Mouse (Mus musculus) spleen, postnatal 36 days (tissue): ENCODE results near the gene Zwint.

ENCODE experiments used
- DNase-seq, 2 experiments: peaks; one replicate each; pipeline ENCODE4 v3.0.0; 2022; ENCODE audit warnings: low spot score in 2 of 2, mixed read lengths in 1 of 2

Gene Zwint

DNA sequence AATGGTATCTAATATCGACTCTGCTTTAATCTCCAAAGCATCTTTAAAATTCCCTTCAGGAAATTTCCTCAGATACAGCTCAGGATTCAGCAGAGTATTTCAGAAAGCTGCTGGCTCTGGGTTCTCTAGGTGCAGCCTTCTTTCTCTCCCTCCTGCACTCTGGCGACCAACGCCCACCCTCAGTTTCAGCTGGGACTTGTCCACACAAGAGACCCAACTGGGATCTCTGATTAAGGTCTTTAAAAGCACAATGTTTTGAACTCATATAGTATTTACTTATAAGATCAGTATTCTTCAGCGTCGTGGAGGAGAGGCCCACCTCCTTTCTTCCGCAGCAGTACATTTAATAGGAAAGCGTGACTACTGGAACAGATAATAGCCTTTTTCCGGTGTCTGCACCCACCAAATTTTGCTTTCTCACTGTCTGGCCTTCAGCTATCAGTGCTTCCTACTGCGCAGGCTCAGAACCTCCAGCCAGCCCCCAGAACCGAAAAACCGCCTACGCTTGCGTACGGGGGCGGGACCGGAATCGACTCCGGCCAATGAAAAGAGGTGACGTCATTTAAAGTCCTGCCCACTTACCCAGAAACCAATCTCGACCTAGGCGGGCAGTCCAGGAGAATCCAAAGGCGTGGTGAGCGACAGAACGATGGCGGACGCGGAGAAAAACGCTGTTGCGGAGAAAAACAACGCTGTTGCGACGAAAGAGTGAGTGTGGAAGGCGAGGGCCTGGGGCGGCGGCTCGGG, at the start of gene Zwint:
Gene Zwint, plus strand, starts transcription at position 576 of the 747 bp plus-strand sequence.
- DNase-seq = peak; percentile 92 to 94

GRCm38 (mm10) chr10:72613125-72613915, 41.3 kb upstream of the Zwint start:
- no peak for DNase-seq

- DNase-seq = no peak
These were observed 38.5 kb upstream of the Zwint start for GRCm38 (mm10) chr10:72616153-72616552.

DNA sequence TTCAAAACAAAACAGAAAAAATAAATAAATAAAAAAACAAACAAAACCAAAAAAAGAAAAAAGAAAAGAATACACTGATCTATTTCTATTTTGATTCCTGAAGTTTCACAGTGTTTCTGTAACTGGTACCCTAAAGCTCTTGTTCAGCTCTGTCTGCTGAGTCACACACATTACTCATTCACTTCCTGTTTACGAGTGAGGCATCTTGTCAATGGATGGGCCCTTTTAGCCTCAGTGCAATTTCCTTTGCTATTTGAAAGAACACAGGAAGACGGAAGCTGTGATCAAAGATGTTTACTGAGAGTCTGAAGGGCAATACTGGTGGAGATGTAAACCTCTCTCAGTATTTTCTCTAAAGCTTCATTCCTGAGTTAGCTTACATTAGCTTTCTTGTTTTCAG, 34.1 kb upstream of the Zwint start:
- no peak for DNase-seq

DNA sequence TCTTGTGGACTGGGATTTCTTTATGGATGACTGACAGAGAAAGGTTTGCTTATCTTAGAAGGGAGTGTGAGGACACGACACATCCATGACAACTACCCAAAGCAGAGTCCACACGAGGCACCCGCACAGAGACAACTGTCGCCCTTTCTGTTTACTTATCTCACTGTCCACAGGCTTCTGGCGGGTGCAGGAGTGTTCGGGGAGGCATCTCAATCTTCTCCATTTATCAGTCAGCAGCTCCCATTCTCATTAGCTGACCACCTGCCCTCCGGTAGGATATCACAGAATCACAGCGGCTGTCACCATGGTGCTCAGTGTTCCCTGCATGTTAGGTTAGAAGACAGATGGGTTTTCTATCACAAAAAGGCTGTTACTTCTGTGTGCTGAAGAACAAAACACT, 31.1 kb upstream of the Zwint start:
- DNase-seq = no peak

DNA sequence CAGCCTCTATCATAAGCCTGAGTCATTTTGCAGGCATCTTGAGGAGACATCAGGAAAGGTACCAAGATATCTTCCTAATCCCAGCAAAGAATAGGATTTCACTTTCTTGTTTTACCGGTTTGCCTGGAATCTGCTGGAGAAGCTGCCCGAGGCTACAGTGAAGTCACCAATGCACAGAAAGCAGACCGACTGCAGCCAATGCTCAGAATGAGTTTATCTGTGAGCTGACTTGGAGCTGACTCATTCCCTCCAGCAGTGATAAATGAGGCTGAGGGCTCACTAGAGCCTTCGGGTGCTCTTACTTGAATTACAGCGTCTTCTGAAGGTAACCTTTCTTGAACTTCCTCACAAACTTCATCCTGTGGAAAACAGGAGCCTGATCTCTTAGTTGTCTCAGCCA, 20.5 kb upstream of the Zwint start:
- DNase-seq = no peak

DNA sequence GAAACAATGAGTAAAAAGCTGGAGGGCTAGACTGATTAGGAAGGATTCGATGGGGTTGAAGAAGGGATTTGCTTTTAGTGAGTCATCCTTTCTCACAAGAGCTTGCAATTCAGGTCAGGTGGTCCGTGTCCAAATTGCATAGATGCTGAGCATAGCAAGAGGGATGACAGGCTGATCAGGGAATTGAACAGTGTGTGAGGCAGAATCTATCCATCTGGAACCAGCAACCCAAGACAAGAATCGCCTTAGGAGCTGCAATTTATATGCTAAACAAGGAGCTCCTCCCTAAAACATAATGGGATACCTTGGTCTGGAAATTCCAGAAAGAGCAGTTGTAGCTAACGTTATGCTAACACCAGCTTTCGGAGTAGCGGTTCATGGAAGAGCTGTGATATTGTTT, 3.8 kb upstream of the Zwint start:
- no peak for DNase-seq

- no peak for DNase-seq
These were observed 848 bp upstream of the Zwint start for GRCm38 (mm10) chr10:72653797-72654196.

DNA sequence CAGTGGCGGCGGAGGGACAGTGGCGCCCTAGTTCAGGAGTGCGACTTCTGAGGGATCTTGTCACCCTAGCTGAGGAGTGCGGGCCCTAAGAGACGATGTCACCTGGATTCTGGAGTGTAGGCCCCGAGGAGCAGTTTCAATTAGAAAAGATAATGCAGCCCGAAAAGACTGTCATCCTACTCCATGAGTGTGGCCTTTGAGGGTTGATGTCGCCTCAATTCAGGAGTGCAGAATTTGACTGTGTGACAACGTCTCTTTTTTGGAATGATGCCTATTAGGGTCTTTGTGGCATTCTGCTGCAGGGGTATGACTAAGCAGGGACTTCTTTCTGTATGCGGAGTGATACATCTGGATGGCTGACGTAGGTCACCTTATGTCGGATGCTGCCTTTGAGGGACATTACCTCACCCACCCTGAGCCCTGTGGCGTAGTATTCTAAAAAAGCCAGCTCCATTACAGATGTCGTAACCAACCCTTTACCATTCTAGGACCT, 418 bp downstream of the Zwint start:
- DNase-seq = no peak

DNA sequence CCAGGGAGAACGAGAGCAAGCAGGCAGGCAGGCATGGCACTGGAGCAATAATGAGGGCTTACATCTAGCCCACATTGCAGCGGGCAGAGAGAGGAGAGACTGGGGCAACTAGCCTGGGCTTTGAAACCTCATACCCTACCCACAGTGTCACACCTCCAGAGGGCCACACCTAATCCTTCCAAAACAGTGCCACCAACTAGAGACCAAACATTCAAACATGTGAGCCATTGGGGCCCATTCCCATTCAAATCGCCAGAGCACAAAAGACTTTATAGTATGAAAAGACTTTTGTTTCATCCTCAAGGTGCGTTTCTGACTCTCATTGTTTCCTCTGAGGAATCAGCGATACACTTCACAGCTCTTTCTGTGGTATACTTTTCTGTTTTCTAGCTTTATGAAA, 4.6 kb downstream of the Zwint start:
- DNase-seq = no peak

GRCm38 (mm10) chr10:72660350-72660749, 5.7 kb downstream of the Zwint start:
- DNase-seq = no peak

- DNase-seq = no peak
These were observed 13.2 kb downstream of the Zwint start for GRCm38 (mm10) chr10:72667856-72668255.

GRCm38 (mm10) chr10:72669086-72669485, 14.4 kb downstream of the Zwint start:
- DNase-seq = peak in 1 of 2 experiments; percentile 10

DNA sequence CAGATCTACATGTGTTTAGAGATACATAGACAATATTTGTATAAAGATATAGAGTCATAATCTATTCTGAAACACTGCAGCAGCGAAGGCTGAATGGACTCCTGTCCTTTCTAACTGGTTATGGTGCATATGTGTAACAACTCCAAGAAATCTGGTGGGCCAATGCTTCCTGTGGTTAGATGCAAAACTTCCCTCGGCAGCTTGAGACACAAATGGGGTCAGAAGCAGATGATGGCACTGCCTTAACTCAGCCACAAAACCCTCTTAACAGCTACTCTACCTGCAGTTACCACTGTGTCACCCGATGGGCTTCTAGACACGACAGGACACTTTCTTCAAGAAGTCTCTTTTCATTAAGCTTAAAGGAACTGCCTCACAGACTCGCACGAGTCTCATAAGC, 21.3 kb downstream of the Zwint start:
- DNase-seq = no peak

GRCm38 (mm10) chr10:72676550-72676949, 21.9 kb downstream of the Zwint start:
- DNase-seq = no peak

DNA sequence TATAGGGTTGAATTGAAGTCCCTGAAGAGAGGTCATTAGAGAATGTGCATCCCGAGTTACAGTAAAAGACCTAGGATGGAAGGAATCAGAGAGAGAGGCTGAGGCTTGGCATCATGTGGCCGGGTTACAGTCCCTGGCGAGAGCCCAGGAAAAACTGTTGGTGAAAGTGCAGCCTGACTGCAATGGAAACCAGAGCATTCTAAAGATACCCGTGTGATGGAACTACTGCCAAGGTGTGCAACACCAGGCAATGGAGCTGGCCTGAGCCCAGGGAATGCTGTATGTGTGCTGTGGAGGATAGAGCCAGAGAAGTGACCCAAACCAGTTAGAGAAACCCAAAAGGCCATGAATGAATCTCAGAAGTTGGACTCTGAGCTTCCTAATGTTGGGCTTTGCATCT, 24.4 kb downstream of the Zwint start:
- no peak for DNase-seq

- DNase-seq = no peak
These were observed 46.4 kb downstream of the Zwint start for GRCm38 (mm10) chr10:72701092-72701491.

DNA sequence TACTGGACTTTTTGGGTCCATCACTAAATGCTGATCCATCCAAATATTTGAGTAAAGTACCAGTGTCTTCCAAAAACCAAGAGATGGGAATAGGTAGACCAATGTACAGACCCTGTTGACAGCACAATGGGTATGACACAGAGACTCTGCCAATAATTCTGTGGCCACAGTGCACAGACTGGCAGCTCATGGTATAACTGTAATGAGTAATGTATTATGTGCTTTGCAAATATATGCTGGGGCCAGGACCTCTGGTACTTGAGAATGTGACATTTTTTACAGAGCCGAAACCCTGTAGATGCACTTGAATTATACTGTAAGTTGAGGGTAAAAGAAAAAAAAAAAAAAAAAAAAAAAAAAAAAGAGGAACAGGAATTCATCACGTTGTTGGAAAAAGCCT, 59.1 kb downstream of the Zwint start:
- no peak for DNase-seq
